Mouse (Mus musculus) spleen, adult 2 months (tissue): ENCODE data around the gene Snrpd3. TPM values are rescaled to one million over a fixed set of nuclear protein-coding genes. Genes with fewer than 3 reads are reported as not detected.

Experiments
- DNase-seq, 2 experiments: peaks; one replicate each; pipeline versions ENCODE4 v3.0.0 to v3.0.0-alpha.2; 2012 to 2021; ENCODE audit warnings: low spot score in 2 of 2, low read depth in 1 of 2
- H3K27ac ChIP-seq: fragments of 200-500 bp; 2 replicates; pipeline ENCODE4 v1.5.1; 2012; ENCODE audit warnings: low read length, inconsistent platforms; ENCODE audit not compliant: insufficient read depth
- H3K27me3 ChIP-seq: fragments of 200-500 bp; 2 replicates; pipeline ENCODE4 v1.6.1; 2012; ENCODE audit warnings: mild to moderate bottlenecking, moderate library complexity, low read length, inconsistent platforms; ENCODE audit not compliant: control insufficient read depth, insufficient read depth
- H3K36me3 ChIP-seq: fragments of 200-500 bp; 2 replicates; pipeline ENCODE4 v1.6.1; 2012; ENCODE audit warnings: mild to moderate bottlenecking, low read length, inconsistent platforms; ENCODE audit not compliant: control insufficient read depth, insufficient read depth
- H3K4me1 ChIP-seq: fragments of 200-500 bp; 2 replicates; pipeline ENCODE4 v1.6.1; 2011; ENCODE audit warnings: inconsistent platforms; ENCODE audit not compliant: control insufficient read depth, insufficient read depth, insufficient read length
- H3K4me3 ChIP-seq: fragments of 200-500 bp; 2 replicates; pipeline ENCODE4 v1.5.1; 2011; ENCODE audit warnings: mild to moderate bottlenecking, inconsistent platforms; ENCODE audit not compliant: insufficient read depth, insufficient read length; ENCODE audit errors: extremely low read depth
- CTCF ChIP-seq: fragments of 200-500 bp; IDR thresholded peaks from 2 replicates; pipeline ENCODE4 v1.5.1; 2011; ENCODE audit warnings: mild to moderate bottlenecking, inconsistent platforms; ENCODE audit not compliant: insufficient read depth, insufficient read length, insufficient replicate concordance; ENCODE audit errors: extremely low read depth
- POLR2A ChIP-seq: fragments of 200-500 bp; IDR thresholded peaks from 2 replicates; pipeline ENCODE4 v1.6.1; 2011; ENCODE audit warnings: low read depth, low read length, inconsistent platforms
- WGBS: fragments of 180-500 bp; shearing (Covaris S2); methylation state at CpG from one replicate; pipeline ENCODE4 v1.1.7; 2018; 5-methylcytosine and 5-hydroxymethylcytosine counted together
- polyA plus RNA-seq: library from polyadenylated mRNA; depleted of rRNA; stranded (reverse); fragments of >200 nt; gene quantifications from 2 replicates; pipeline ENCODE4 v1.2.3, GENCODE M21; 2012

Snrpd3 gene
- polyA plus RNA-seq, 1 experiment, result 12.8 TPM

DNA sequence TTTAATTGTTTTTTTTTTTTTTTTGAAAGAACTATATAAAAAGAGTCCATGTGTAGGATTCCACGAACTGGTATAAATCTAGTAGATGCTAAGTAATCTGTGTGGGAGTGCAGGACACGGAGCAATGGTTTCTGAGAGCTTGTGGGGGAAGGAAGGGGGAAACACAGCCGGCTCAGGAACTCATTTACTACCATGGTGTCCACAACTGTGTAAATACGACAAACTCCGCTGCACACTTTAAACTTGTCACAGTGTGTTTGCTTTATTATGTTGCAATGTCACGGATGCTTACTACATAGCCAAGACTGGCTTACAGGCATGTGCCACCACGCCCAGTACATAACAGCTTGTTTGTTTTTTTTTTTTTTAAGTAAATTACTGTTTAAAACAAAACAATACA is 32.5 kb downstream of the Snrpd3 start:
- WGBS, result 77% methylated on average over 7 of the region's 7 CpGs
- Histone ChIP-seq H3K36me3 (no peaks in the 10 kb centered on the region), H3K27ac (no peak overlapping the region), H3K4me3 (no peak overlapping the region), H3K4me1 (no peaks in the 10 kb centered on the region), H3K27me3 (peaks cover 3% of the 10 kb centered on the region; the same call in 1 of the 2 replicates)
- no peak for TF ChIP-seq CTCF
- no peak for TF ChIP-seq POLR2A
- DNase-seq, result no peak

- Histone ChIP-seq H3K27ac (no peak overlapping the region), H3K36me3 (no peaks in the 10 kb centered on the region), H3K27me3 (peaks cover 3% of the 10 kb centered on the region; the same call in 1 of the 2 replicates), H3K4me3 (no peak overlapping the region), H3K4me1 (no peaks in the 10 kb centered on the region)
- DNase-seq, result no peak
- 34% methylated on average over 12 of the region's 12 CpGs for WGBS
- no peak for TF ChIP-seq POLR2A
- TF ChIP-seq CTCF, result no peak
Observed at GRCm38 (mm10) chr10:75551175-75551574, 33.8 kb downstream of the Snrpd3 start.

GRCm38 (mm10) chr10:75552106-75552505 is 34.8 kb downstream of the Snrpd3 start:
- peaks cover 3% of the 10 kb centered on the region; the same call in 1 of the 2 replicates for H3K27me3 ChIP-seq
- H3K36me3 ChIP-seq, result no peaks in the 10 kb centered on the region

GRCm38 (mm10) chr10:75552701-75553450 is 35.5 kb downstream of the Snrpd3 start:
- no peak for DNase-seq
- H3K27me3 ChIP-seq, result peaks cover 3% of the 10 kb centered on the region; the same call in 1 of the 2 replicates
- TF ChIP-seq POLR2A, result no peak
- TF ChIP-seq CTCF, result no peak
- no peaks in the 10 kb centered on the region for H3K4me1 ChIP-seq
- H3K4me3 ChIP-seq, result no peak overlapping the region
- H3K27ac ChIP-seq, result no peak overlapping the region
- H3K36me3 ChIP-seq, result no peaks in the 10 kb centered on the region
- WGBS, result 87% methylated on average over 13 of the region's 13 CpGs

More at GRCm38 (mm10) chr10:75552106-75552505, 34.8 kb downstream of the Snrpd3 start:
- TF ChIP-seq CTCF (no peak), POLR2A (no peak)
- no peak overlapping the region for H3K27ac ChIP-seq
- H3K4me3 ChIP-seq, result no peak overlapping the region
- 84% methylated on average over 2 of the region's 2 CpGs for WGBS
- H3K4me1 ChIP-seq, result no peaks in the 10 kb centered on the region
- DNase-seq, result no peak

GRCm38 (mm10) chr10:75554090-75554489 is 36.7 kb downstream of the Snrpd3 start:
- no peaks in the 10 kb centered on the region for H3K4me1 ChIP-seq
- no peak overlapping the region for H3K27ac ChIP-seq
- WGBS, result 70% methylated on average over 8 of the region's 8 CpGs
- no peak for DNase-seq
- no peaks in the 10 kb centered on the region for H3K36me3 ChIP-seq
- peaks cover 3% of the 10 kb centered on the region; the same call in 1 of the 2 replicates for H3K27me3 ChIP-seq
- no peak for TF ChIP-seq CTCF
- no peak for TF ChIP-seq POLR2A
- no peak overlapping the region for H3K4me3 ChIP-seq

- H3K4me3 ChIP-seq, result no peak overlapping the region
- no peaks in the 10 kb centered on the region for H3K36me3 ChIP-seq
- TF ChIP-seq CTCF, result no peak
- no peak for TF ChIP-seq POLR2A
- DNase-seq, result no peak
- WGBS, result 91% methylated on average over 6 of the region's 6 CpGs
- H3K27ac ChIP-seq, result no peak overlapping the region
- H3K27me3 ChIP-seq, result peaks cover 13% of the 10 kb centered on the region
- peaks cover 8% of the 10 kb centered on the region for H3K4me1 ChIP-seq
Observed at GRCm38 (mm10) chr10:75555557-75555956, 38.2 kb downstream of the Snrpd3 start.

DNA sequence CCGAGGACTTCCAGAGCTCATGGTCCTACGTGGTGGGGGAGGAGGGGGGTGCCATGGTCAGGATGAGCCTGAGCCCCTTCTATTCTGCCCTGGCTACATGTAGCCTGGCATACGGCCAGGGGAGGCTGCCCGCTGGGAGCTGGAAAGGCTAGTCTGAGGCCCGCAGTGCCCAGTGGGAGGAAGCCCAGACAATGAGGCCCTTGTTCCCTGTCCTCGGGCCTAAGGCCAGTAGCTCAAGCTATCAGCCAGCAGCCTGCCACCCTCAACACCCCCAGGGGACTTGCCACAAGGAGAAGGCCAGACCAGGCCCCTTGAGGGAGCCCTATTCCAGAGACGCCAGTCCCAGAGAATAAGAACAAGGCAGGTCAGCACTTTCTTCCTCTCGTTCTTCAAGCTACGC is 38.7 kb downstream of the Snrpd3 start:
- Histone ChIP-seq H3K27me3 (peaks cover 12% of the 10 kb centered on the region), H3K4me1 (peaks cover 8% of the 10 kb centered on the region), H3K36me3 (no peaks in the 10 kb centered on the region), H3K4me3 (no peak overlapping the region), H3K27ac (no peak overlapping the region)
- TF ChIP-seq POLR2A, result no peak
- TF ChIP-seq CTCF, result no peak
- DNase-seq, result no peak
- WGBS, result 91% methylated on average over 9 of the region's 9 CpGs
